Mouse (Mus musculus): ENCODE data around the gene Cd55. TPM values are rescaled to one million over a fixed set of nuclear protein-coding genes. Genes with fewer than 3 reads are reported as not detected.
"Not testable (repeated sequence)": the region's sequence is repeated elsewhere in the genome, so short reads cannot be mapped to it uniquely, and the experiment has no call there.

Cd55 gene
- total and polyA plus RNA-seq, 2 experiments from 2014 or later, result 10.0 to 13.5 TPM

DNA sequence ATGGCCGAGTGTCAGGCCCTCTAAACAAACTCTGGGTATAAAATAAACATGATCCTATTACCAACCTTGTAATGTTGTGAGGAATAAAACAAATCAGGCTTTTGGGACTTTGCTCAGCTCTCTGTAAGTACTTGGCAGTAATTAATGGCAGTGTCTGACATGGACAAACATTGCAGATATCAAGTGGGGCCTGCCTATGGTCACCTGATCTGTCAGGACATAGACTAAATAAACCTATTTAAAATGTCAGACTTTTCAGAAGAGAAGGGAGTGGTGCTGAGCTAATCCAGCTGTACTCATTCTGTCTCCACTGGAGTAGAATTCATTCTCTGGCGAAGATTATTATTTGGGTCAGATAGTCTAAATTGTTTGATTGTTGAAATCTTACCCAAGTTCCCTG lies 4.9 kb upstream of the Cd55 start:
- Histone ChIP-seq H3K27ac (no peak overlapping the region), H3K9ac (replicated peaks; ENCODE audit: low read length) (no peak overlapping the region), H3K36me3 (ENCODE audit: insufficient read depth, low read length) (no peaks in the 10 kb centered on the region), H3K4me1 (ENCODE audit: insufficient read depth, low read length) (no peaks in the 10 kb centered on the region), H3K9me3 (ENCODE audit: low read length) (no peaks in the 10 kb centered on the region), H3K4me2 (ENCODE audit: low read depth, low read length) (no peak overlapping the region), H3K4me3 (ENCODE audit: low read length) (no peak overlapping the region), H3K27me3 (ENCODE audit: insufficient read depth, low read length) (no peaks in the 10 kb centered on the region)
- ATAC-seq (no peak), DNase-seq (ENCODE audit: low spot score) (no peak)
- no peak for TF ChIP-seq CTCF (IDR thresholded peaks at IDR 0.05; ENCODE audit: low read depth)
- WGBS, result 70% methylated on average over 2 of the region's 2 CpGs

GRCm38 (mm10) chr1:130464173-130464572 lies 1.6 kb upstream of the Cd55 start:
- ATAC-seq, result no peak
- no peak overlapping the region for H3K27ac ChIP-seq
- H3K4me1 ChIP-seq (ENCODE audit: insufficient read depth, low read length), result no peaks in the 10 kb centered on the region

GRCm38 (mm10) chr1:130462867-130463266 lies 323 bp upstream of the Cd55 start:
- Histone ChIP-seq H3K9ac (replicated peaks; ENCODE audit: low read length) (peak overlapping the region; percentile 72), H3K27ac (peak overlapping the region; percentile 80), H3K4me2 (ENCODE audit: low read depth, low read length) (peak overlapping the region; percentile 74), H3K27me3 (ENCODE audit: insufficient read depth, low read length) (no peaks in the 10 kb centered on the region), H3K4me3 (ENCODE audit: low read length) (peak overlapping the region; percentile 60), H3K9me3 (ENCODE audit: low read length) (no peaks in the 10 kb centered on the region), H3K36me3 (ENCODE audit: insufficient read depth, low read length) (no peaks in the 10 kb centered on the region), H3K4me1 (ENCODE audit: insufficient read depth, low read length) (no peaks in the 10 kb centered on the region)
- 1% methylated on average over 4 of the region's 4 CpGs for WGBS
- TF ChIP-seq CTCF (IDR thresholded peaks at IDR 0.05; ENCODE audit: low read depth), result no peak
- DNase-seq (ENCODE audit: low spot score) (peak; percentile 34), ATAC-seq (peak; percentile 86)

More at GRCm38 (mm10) chr1:130464173-130464572, 1.6 kb upstream of the Cd55 start:
- Histone ChIP-seq H3K36me3 (ENCODE audit: insufficient read depth, low read length) (no peaks in the 10 kb centered on the region), H3K4me3 (ENCODE audit: low read length) (no peak overlapping the region), H3K9ac (replicated peaks; ENCODE audit: low read length) (no peak overlapping the region), H3K4me2 (ENCODE audit: low read depth, low read length) (no peak overlapping the region), H3K9me3 (ENCODE audit: low read length) (no peaks in the 10 kb centered on the region), H3K27me3 (ENCODE audit: insufficient read depth, low read length) (no peaks in the 10 kb centered on the region)
- TF ChIP-seq CTCF (IDR thresholded peaks at IDR 0.05; ENCODE audit: low read depth), result no peak
- no peak for DNase-seq (ENCODE audit: low spot score)

GRCm38 (mm10) chr1:130455111-130455510 lies 7.4 kb downstream of the Cd55 start:
- 94% methylated on average over 2 of the region's 2 CpGs for WGBS

DNA sequence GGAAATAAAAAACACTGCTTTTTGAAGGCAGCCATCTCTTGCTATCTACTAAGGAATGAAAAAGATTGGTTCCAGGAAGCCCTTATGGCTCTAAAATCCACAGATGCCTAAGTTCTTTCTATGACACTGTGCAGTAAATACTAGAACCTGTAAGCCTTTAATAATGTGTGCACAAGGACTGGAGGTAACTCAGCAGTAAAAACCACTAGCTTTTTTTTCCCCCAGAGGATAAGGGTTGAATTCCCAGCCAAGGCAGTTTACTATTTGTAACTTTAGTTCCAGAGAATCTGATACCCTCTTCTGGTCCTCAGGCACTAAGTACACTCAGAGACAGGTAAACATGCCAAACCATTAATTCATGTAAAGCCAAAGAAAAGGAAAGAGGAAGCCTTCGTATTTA lies 19.6 kb downstream of the Cd55 start:
- not testable (repeated sequence) for H3K27me3 ChIP-seq (ENCODE audit: insufficient read depth, low read length); H3K4me2 ChIP-seq (ENCODE audit: low read depth, low read length); H3K27ac ChIP-seq; H3K9ac ChIP-seq (replicated peaks; ENCODE audit: low read length); ATAC-seq; H3K4me3 ChIP-seq (ENCODE audit: low read length); DNase-seq (ENCODE audit: low spot score); H3K4me1 ChIP-seq (ENCODE audit: insufficient read depth, low read length); H3K36me3 ChIP-seq (ENCODE audit: insufficient read depth, low read length); H3K9me3 ChIP-seq (ENCODE audit: low read length)
- WGBS, result 92% methylated on average over 1 of the region's 1 CpGs

More at GRCm38 (mm10) chr1:130455111-130455510, 7.4 kb downstream of the Cd55 start:
- Histone ChIP-seq H3K36me3 (ENCODE audit: insufficient read depth, low read length) (no peaks in the 10 kb centered on the region), H3K4me3 (ENCODE audit: low read length) (no peak overlapping the region), H3K9me3 (ENCODE audit: low read length) (no peaks in the 10 kb centered on the region), H3K4me2 (ENCODE audit: low read depth, low read length) (no peak overlapping the region), H3K9ac (replicated peaks; ENCODE audit: low read length) (no peak overlapping the region), H3K4me1 (ENCODE audit: insufficient read depth, low read length) (no peaks in the 10 kb centered on the region), H3K27ac (no peak overlapping the region), H3K27me3 (ENCODE audit: insufficient read depth, low read length) (no peaks in the 10 kb centered on the region)
- no peak for DNase-seq (ENCODE audit: low spot score)
- TF ChIP-seq CTCF (IDR thresholded peaks at IDR 0.05; ENCODE audit: low read depth), result no peak
- ATAC-seq, result no peak

DNA sequence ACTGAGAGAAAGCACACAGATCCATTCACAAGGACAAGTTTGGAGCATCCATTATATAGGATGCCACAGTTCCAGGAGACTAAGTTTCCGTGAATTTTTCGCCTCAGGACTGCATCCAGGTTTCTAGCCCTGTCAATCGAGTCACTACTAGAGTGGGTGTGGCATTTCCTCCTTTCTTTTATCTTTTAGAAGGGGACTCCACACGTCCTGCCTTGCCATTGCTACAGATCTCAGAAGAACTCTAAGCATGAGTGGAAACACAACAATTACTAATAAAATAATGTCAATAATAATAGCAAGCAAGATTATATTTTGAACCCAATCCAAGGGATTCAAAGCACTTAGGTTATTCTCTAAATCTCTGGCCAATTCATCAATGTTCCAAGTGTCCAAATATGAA lies 31.6 kb downstream of the Cd55 start:
- Histone ChIP-seq H3K9ac (replicated peaks; ENCODE audit: low read length) (no peak overlapping the region), H3K36me3 (ENCODE audit: insufficient read depth, low read length) (no peaks in the 10 kb centered on the region), H3K4me1 (ENCODE audit: insufficient read depth, low read length) (no peaks in the 10 kb centered on the region), H3K4me2 (ENCODE audit: low read depth, low read length) (no peak overlapping the region), H3K9me3 (ENCODE audit: low read length) (no peaks in the 10 kb centered on the region), H3K4me3 (ENCODE audit: low read length) (no peak overlapping the region), H3K27me3 (ENCODE audit: insufficient read depth, low read length) (no peaks in the 10 kb centered on the region), H3K27ac (no peak overlapping the region)
- DNase-seq (ENCODE audit: low spot score), result no peak
- 73% methylated on average over 4 of the region's 4 CpGs for WGBS
- TF ChIP-seq CTCF (IDR thresholded peaks at IDR 0.05; ENCODE audit: low read depth), result no peak
- no peak for ATAC-seq

DNA sequence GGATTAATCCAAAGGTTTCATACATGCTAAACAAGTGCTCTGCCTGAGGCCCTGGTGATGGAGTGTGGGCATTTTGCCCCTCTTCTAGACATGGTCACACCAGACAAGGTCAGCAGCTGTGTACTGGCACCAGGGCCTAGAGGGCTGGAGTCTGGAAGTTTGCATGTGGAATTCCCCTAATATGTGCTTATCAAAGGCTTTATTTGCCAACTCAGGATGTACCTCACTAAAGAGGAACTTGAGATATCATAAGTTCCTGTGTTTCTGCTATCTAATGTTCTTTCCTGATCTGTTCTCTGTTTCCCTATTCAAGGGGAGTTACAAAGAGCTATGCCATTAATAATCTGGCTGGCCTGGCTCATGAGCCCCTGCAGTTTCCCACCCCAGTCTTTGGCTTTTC lies 33.9 kb downstream of the Cd55 start:
- not testable (repeated sequence) for H3K4me1 ChIP-seq (ENCODE audit: insufficient read depth, low read length); H3K4me3 ChIP-seq (ENCODE audit: low read length); H3K27me3 ChIP-seq (ENCODE audit: insufficient read depth, low read length); H3K4me2 ChIP-seq (ENCODE audit: low read depth, low read length); ATAC-seq; H3K9me3 ChIP-seq (ENCODE audit: low read length); H3K9ac ChIP-seq (replicated peaks; ENCODE audit: low read length); DNase-seq (ENCODE audit: low spot score); H3K27ac ChIP-seq; H3K36me3 ChIP-seq (ENCODE audit: insufficient read depth, low read length)

- not testable (repeated sequence) for H3K27ac ChIP-seq; H3K4me3 ChIP-seq (ENCODE audit: low read length); H3K4me2 ChIP-seq (ENCODE audit: low read depth, low read length); H3K4me1 ChIP-seq (ENCODE audit: insufficient read depth, low read length); DNase-seq (ENCODE audit: low spot score); H3K9ac ChIP-seq (replicated peaks; ENCODE audit: low read length); H3K9me3 ChIP-seq (ENCODE audit: low read length); H3K27me3 ChIP-seq (ENCODE audit: insufficient read depth, low read length); H3K36me3 ChIP-seq (ENCODE audit: insufficient read depth, low read length); ATAC-seq
- WGBS, result 70% methylated on average over 2 of the region's 3 CpGs
Measured at GRCm38 (mm10) chr1:130427175-130427853, 35.2 kb downstream of the Cd55 start.

Measured in hindbrain, postnatal 0 days (tissue).